Mouse (Mus musculus) heart, embryonic 16.5 days (tissue): ENCODE results near the gene Ehd1. TPM values are rescaled to one million over a fixed set of nuclear protein-coding genes. Genes with fewer than 3 reads are reported as not detected.

Source experiments
- ATAC-seq: fragments of 200-750 bp; cut with Nextera tagmentation; replicated peaks from 2 replicates; pipeline ENCODE4 v1.8.0; 2017; ENCODE audit warnings: moderate number of reproducible peaks; ENCODE audit not compliant: insufficient read depth, low FRiP score; ENCODE audit errors: extremely low read depth
- H3K27ac ChIP-seq: fragments of 300-500 bp; sonication (generic); 2 replicates; pipeline ENCODE4 v1.5.1; 2014; ENCODE audit warnings: mild to moderate bottlenecking, low read length, control low read depth, moderate library complexity
- H3K27me3 ChIP-seq: fragments of 300-500 bp; sonication (generic); 2 replicates; pipeline ENCODE4 v1.6.1; 2014; ENCODE audit warnings: low read length, mixed read lengths; ENCODE audit not compliant: control insufficient read depth, insufficient read depth
- H3K36me3 ChIP-seq: fragments of 300-500 bp; sonication (generic); 2 replicates; pipeline ENCODE4 v1.6.1; 2014; ENCODE audit not compliant: control insufficient read depth, insufficient read depth
- H3K4me1 ChIP-seq: fragments of 300-500 bp; sonication (generic); 2 replicates; pipeline ENCODE4 v1.6.1; 2014; ENCODE audit warnings: low read length, mixed read lengths; ENCODE audit not compliant: control insufficient read depth, insufficient read depth
- H3K4me2 ChIP-seq: fragments of 300-500 bp; sonication (generic); 2 replicates; pipeline ENCODE4 v1.6.1; 2014; ENCODE audit warnings: low read depth, mild to moderate bottlenecking, control low read depth, low read length
- H3K4me3 ChIP-seq: fragments of 300-500 bp; sonication (generic); 2 replicates; pipeline ENCODE4 v1.5.1; 2014; ENCODE audit warnings: mild to moderate bottlenecking, control low read depth, low read length
- H3K9ac ChIP-seq: fragments of 300-500 bp; sonication (generic); 2 replicates; pipeline ENCODE4 v1.6.1; 2014; ENCODE audit warnings: low read length, control low read depth
- H3K9me3 ChIP-seq: fragments of 300-500 bp; sonication (generic); replicated peaks from 2 replicates; pipeline ENCODE4 v1.6.1; 2016; ENCODE audit warnings: low read length; ENCODE audit not compliant: control insufficient read depth
- WGBS: fragments of 180-500 bp; shearing (Covaris S2); extraction: QIAGEN DNeasy Blood & Tissue Kit; methylation state at CpG from one replicate; pipeline ENCODE4 v1.1.7; 2014; 5-methylcytosine and 5-hydroxymethylcytosine counted together
- polyA plus RNA-seq: library from polyadenylated mRNA; unstranded; fragments of >200 nt; fragmentation: Nextera tagmentation; extraction: Ambion mirVana; gene quantifications from 2 replicates; pipeline ENCODE4 v1.2.1, GENCODE M21; 2015

Ehd1 gene
- polyA plus RNA-seq, 1 experiment from 2014 or later: 73.2 TPM

- H3K27me3 ChIP-seq: no peaks in the 10 kb centered on the region
- H3K4me2 ChIP-seq: no peak overlapping the region
- no peak overlapping the region for H3K9ac ChIP-seq
- H3K4me3 ChIP-seq: no peak overlapping the region
- H3K27ac ChIP-seq: no peak overlapping the region
- peaks cover 44% of the 10 kb centered on the region for H3K36me3 ChIP-seq
- no peaks in the 10 kb centered on the region for H3K9me3 ChIP-seq
- no peak for ATAC-seq
- 88% methylated on average over 29 of the region's 29 CpGs for WGBS
- peaks cover 4% of the 10 kb centered on the region for H3K4me1 ChIP-seq
Measured at GRCm38 (mm10) chr19:6247526-6248300, 28.8 kb upstream of the Ehd1 start.

- Histone ChIP-seq H3K36me3 (peaks cover 49% of the 10 kb centered on the region), H3K4me3 (no peak overlapping the region), H3K4me2 (no peak overlapping the region), H3K27me3 (no peaks in the 10 kb centered on the region), H3K9ac (no peak overlapping the region), H3K9me3 (no peaks in the 10 kb centered on the region), H3K4me1 (no peaks in the 10 kb centered on the region), H3K27ac (no peak overlapping the region)
- no peak for ATAC-seq
- WGBS: 86% methylated on average over 4 of the region's 4 CpGs
Measured at GRCm38 (mm10) chr19:6253021-6253420, 23.5 kb upstream of the Ehd1 start.

GRCm38 (mm10) chr19:6260428-6260827 is 16.1 kb upstream of the Ehd1 start:
- H3K4me2 ChIP-seq: no peak overlapping the region
- H3K9me3 ChIP-seq: 0 out of 2 replicates have a peak, but pooled peaks cover 2% of the 10 kb centered on the region
- H3K27ac ChIP-seq: no peak overlapping the region
- WGBS: 79% methylated on average over 2 of the region's 2 CpGs
- H3K27me3 ChIP-seq: no peaks in the 10 kb centered on the region
- ATAC-seq: no peak
- H3K9ac ChIP-seq: no peak overlapping the region
- H3K4me1 ChIP-seq: no peaks in the 10 kb centered on the region
- H3K4me3 ChIP-seq: no peak overlapping the region
- peaks cover 37% of the 10 kb centered on the region for H3K36me3 ChIP-seq

- H3K4me1 ChIP-seq: no peaks in the 10 kb centered on the region
- no peak overlapping the region for H3K4me3 ChIP-seq
- 72% methylated on average over 4 of the region's 4 CpGs for WGBS
- no peak overlapping the region for H3K4me2 ChIP-seq
- no peaks in the 10 kb centered on the region for H3K27me3 ChIP-seq
- H3K36me3 ChIP-seq: peaks cover 36% of the 10 kb centered on the region
- H3K9ac ChIP-seq: no peak overlapping the region
- no peak overlapping the region for H3K27ac ChIP-seq
- no peak for ATAC-seq
- 0 out of 2 replicates have a peak, but pooled peaks cover 2% of the 10 kb centered on the region for H3K9me3 ChIP-seq
Measured at GRCm38 (mm10) chr19:6260946-6261345, 15.6 kb upstream of the Ehd1 start.

GRCm38 (mm10) chr19:6261379-6261778 is 15.1 kb upstream of the Ehd1 start:
- Histone ChIP-seq H3K27ac (no peak overlapping the region), H3K4me2 (no peak overlapping the region), H3K36me3 (peaks cover 35% of the 10 kb centered on the region), H3K4me3 (no peak overlapping the region), H3K4me1 (no peaks in the 10 kb centered on the region), H3K9me3 (0 out of 2 replicates have a peak, but pooled peaks cover 2% of the 10 kb centered on the region), H3K27me3 (no peaks in the 10 kb centered on the region), H3K9ac (no peak overlapping the region)
- WGBS: 96% methylated on average over 14 of the region's 14 CpGs
- no peak for ATAC-seq

- Histone ChIP-seq H3K9me3 (0 out of 2 replicates have a peak, but pooled peaks cover 2% of the 10 kb centered on the region), H3K27me3 (no peaks in the 10 kb centered on the region), H3K4me3 (no peak overlapping the region), H3K36me3 (peaks cover 26% of the 10 kb centered on the region), H3K4me2 (no peak overlapping the region), H3K27ac (no peak overlapping the region), H3K9ac (no peak overlapping the region), H3K4me1 (no peaks in the 10 kb centered on the region)
- WGBS: 58% methylated on average over 7 of the region's 7 CpGs
- ATAC-seq: no peak
Measured at GRCm38 (mm10) chr19:6262222-6262621, 14.3 kb upstream of the Ehd1 start.

GRCm38 (mm10) chr19:6262839-6263433 is 13.6 kb upstream of the Ehd1 start:
- Histone ChIP-seq H3K36me3 (peaks cover 19% of the 10 kb centered on the region), H3K4me2 (no peak overlapping the region), H3K4me1 (no peaks in the 10 kb centered on the region; the same call in 1 of the 2 replicates), H3K27ac (no peak overlapping the region), H3K9me3 (0 out of 2 replicates have a peak, but pooled peaks cover 2% of the 10 kb centered on the region), H3K9ac (no peak overlapping the region), H3K4me3 (no peak overlapping the region), H3K27me3 (no peaks in the 10 kb centered on the region)
- 81% methylated on average over 8 of the region's 8 CpGs for WGBS
- ATAC-seq: no peak

- Histone ChIP-seq H3K9me3 (0 out of 2 replicates have a peak, but pooled peaks cover 2% of the 10 kb centered on the region), H3K9ac (no peak overlapping the region)
- WGBS: 67% methylated on average over 9 of the region's 9 CpGs
Measured at GRCm38 (mm10) chr19:6264200-6264599, 12.3 kb upstream of the Ehd1 start.

GRCm38 (mm10) chr19:6264945-6265344 is 11.6 kb upstream of the Ehd1 start:
- no peak overlapping the region for H3K4me2 ChIP-seq
- no peak overlapping the region for H3K4me3 ChIP-seq
- H3K27me3 ChIP-seq: no peaks in the 10 kb centered on the region
- H3K27ac ChIP-seq: no peak overlapping the region
- ATAC-seq: no peak
- H3K9ac ChIP-seq: no peak overlapping the region
- WGBS: 79% methylated on average over 8 of the region's 8 CpGs
- 0 out of 2 replicates have a peak, but pooled peaks cover 2% of the 10 kb centered on the region for H3K9me3 ChIP-seq
- H3K4me1 ChIP-seq: no peaks in the 10 kb centered on the region; the same call in 1 of the 2 replicates
- H3K36me3 ChIP-seq: peaks cover 19% of the 10 kb centered on the region

More at GRCm38 (mm10) chr19:6264200-6264599, 12.3 kb upstream of the Ehd1 start:
- no peak overlapping the region for H3K4me3 ChIP-seq
- H3K36me3 ChIP-seq: peaks cover 19% of the 10 kb centered on the region
- H3K4me1 ChIP-seq: no peaks in the 10 kb centered on the region; the same call in 1 of the 2 replicates
- H3K4me2 ChIP-seq: no peak overlapping the region
- no peak overlapping the region for H3K27ac ChIP-seq
- no peak for ATAC-seq
- H3K27me3 ChIP-seq: no peaks in the 10 kb centered on the region
